Mouse (Mus musculus) ES-E14 (cell line): ENCODE results near the gene Mast4. TPM values are rescaled to one million over a fixed set of nuclear protein-coding genes. Genes with fewer than 3 reads are reported as not detected.

ENCODE experiments used
- DNase-seq: peaks from one replicate; pipeline ENCODE4 v3.0.0-alpha.2; 2013; ENCODE audit warnings: low read depth, low spot score
- H3K27ac ChIP-seq: 2 replicates; pipeline ENCODE4 v1.5.1; 2012; ENCODE audit warnings: low read depth, mild to moderate bottlenecking, low read length, moderate library complexity, mixed read lengths; ENCODE audit not compliant: poor library complexity, insufficient read depth, severe bottlenecking
- H3K36me3 ChIP-seq: 2 replicates; pipeline ENCODE4 v1.6.1; 2012; ENCODE audit warnings: mild to moderate bottlenecking, low read length, moderate library complexity, mixed read lengths; ENCODE audit not compliant: control insufficient read depth, poor library complexity, insufficient read depth, severe bottlenecking
- H3K4me1 ChIP-seq, 2 experiments: fragments of 150-350 bp in 1 of 2; sonication (generic) in 1 of 2; 2 replicates each; pipeline ENCODE4 v1.6.1; 2012; ENCODE audit warnings: low read length in 2 of 2, mild to moderate bottlenecking in 1 of 2, mixed read lengths in 1 of 2; ENCODE audit not compliant: control insufficient read depth in 2 of 2, insufficient read depth in 2 of 2, poor library complexity in 1 of 2
- H3K4me3 ChIP-seq, 2 experiments: fragments of 150-350 bp in 1 of 2; sonication (generic) in 1 of 2; 2 replicates each; pipeline ENCODE4 v1.5.1; 2012; ENCODE audit warnings: low read length in 2 of 2, low read depth in 1 of 2, mild to moderate bottlenecking in 1 of 2, mixed read lengths in 1 of 2; ENCODE audit not compliant: insufficient read depth in 1 of 2, poor library complexity in 1 of 2, severe bottlenecking in 1 of 2
- H3K9ac ChIP-seq: 2 replicates; pipeline ENCODE4 v1.6.1; 2012; ENCODE audit warnings: low read depth, mild to moderate bottlenecking, low read length, mixed read lengths; ENCODE audit not compliant: poor library complexity, insufficient read depth, severe bottlenecking
- H3K9me3 ChIP-seq: fragments of 150-350 bp; sonication (generic); 2 replicates; pipeline ENCODE4 v1.6.1; 2012; ENCODE audit warnings: low read depth, mild to moderate bottlenecking, low read length; ENCODE audit not compliant: control insufficient read depth, insufficient read depth
- CHD2 ChIP-seq: IDR thresholded peaks from 2 replicates; pipeline ENCODE4 v1.6.1; 2014; ENCODE audit warnings: mild to moderate bottlenecking, low read depth, low read length, inconsistent platforms
- HCFC1 ChIP-seq: IDR thresholded peaks from 2 replicates; pipeline ENCODE4 v1.6.1; 2012; ENCODE audit warnings: low read length, inconsistent platforms, borderline replicate concordance; ENCODE audit not compliant: insufficient read depth
- MAFK ChIP-seq: IDR thresholded peaks from 2 replicates; pipeline ENCODE4 v1.6.1; 2014; ENCODE audit warnings: mild to moderate bottlenecking, low read depth, low read length, inconsistent platforms; ENCODE audit not compliant: insufficient read depth
- ZC3H11A ChIP-seq: IDR thresholded peaks from 2 replicates; pipeline ENCODE4 v1.6.1; 2012; ENCODE audit warnings: low read depth, mild to moderate bottlenecking, inconsistent platforms, low read length, borderline replicate concordance
- ZNF384 ChIP-seq: IDR thresholded peaks from 2 replicates; pipeline ENCODE4 v1.6.1; 2012; ENCODE audit warnings: low read depth, low read length, inconsistent platforms
- in situ Hi-C, 2 experiments: fragments of 600-800 bp; cut with MboI; formaldehyde crosslinking; loops; one replicate each; pipeline ENCODE4 v1.15.1; 2025; ENCODE audit warnings: low sequenced_read_pairs in 2 of 2, inconsistent platforms in 1 of 2; ENCODE audit not compliant: unreplicated experiment in 2 of 2
- total RNA-seq: library from RNA; depleted of rRNA; stranded (reverse); fragments of 300-350 nt; gene quantifications from 2 replicates; pipeline ENCODE4 v1.2.3, GENCODE M21; 2012

The Mast4 gene
- total RNA-seq, 1 experiment, result 8.3 TPM

GRCm38 (mm10) chr13:103319881-103320280 is 14.4 kb downstream of the Mast4 start:
- in situ Hi-C loops, result no loop called here
- H3K36me3 ChIP-seq, result no peaks in the 10 kb centered on the region
- H3K9me3 ChIP-seq, result no peaks in the 10 kb centered on the region
- no peak overlapping the region for H3K9ac ChIP-seq
- DNase-seq, result no peak
- no peak for TF ChIP-seq HCFC1
- no peak for TF ChIP-seq ZC3H11A
- TF ChIP-seq CHD2, result no peak
- no peak for TF ChIP-seq MAFK
- TF ChIP-seq ZNF384, result no peak
- no peak overlapping the region for H3K4me3 ChIP-seq
- H3K4me1 ChIP-seq, result no peaks in the 10 kb centered on the region
- no peak overlapping the region for H3K27ac ChIP-seq

- no peak for DNase-seq
- H3K9me3 ChIP-seq, result no peaks in the 10 kb centered on the region
- in situ Hi-C loops, result no loop called here
- H3K36me3 ChIP-seq, result no peaks in the 10 kb centered on the region
- no peaks in the 10 kb centered on the region for H3K4me1 ChIP-seq
- TF ChIP-seq CHD2 (no peak), ZC3H11A (no peak), HCFC1 (no peak), ZNF384 (no peak), MAFK (no peak)
- no peak overlapping the region for H3K27ac ChIP-seq
- H3K4me3 ChIP-seq, result no peak overlapping the region
- H3K9ac ChIP-seq, result no peak overlapping the region
These were observed 15.0 kb downstream of the Mast4 start for GRCm38 (mm10) chr13:103319317-103319716.

GRCm38 (mm10) chr13:103316777-103317367 is 17.4 kb downstream of the Mast4 start:
- TF ChIP-seq MAFK (no peak), ZC3H11A (no peak), CHD2 (no peak), ZNF384 (no peak), HCFC1 (no peak)
- H3K9me3 ChIP-seq, result no peaks in the 10 kb centered on the region
- H3K36me3 ChIP-seq, result no peaks in the 10 kb centered on the region
- H3K4me3 ChIP-seq, result no peak overlapping the region
- in situ Hi-C loops, result no loop called here
- no peak overlapping the region for H3K27ac ChIP-seq
- no peaks in the 10 kb centered on the region for H3K4me1 ChIP-seq
- no peak for DNase-seq
- H3K9ac ChIP-seq, result no peak overlapping the region

GRCm38 (mm10) chr13:103315113-103315708 is 19.1 kb downstream of the Mast4 start:
- no peak for DNase-seq
- no peak for TF ChIP-seq MAFK
- TF ChIP-seq CHD2, result no peak
- TF ChIP-seq ZNF384, result no peak
- TF ChIP-seq HCFC1, result no peak
- no peak for TF ChIP-seq ZC3H11A

More at GRCm38 (mm10) chr13:103315113-103315708, 19.1 kb downstream of the Mast4 start:
- Histone ChIP-seq H3K4me3 (no peak overlapping the region), H3K4me1 (no peaks in the 10 kb centered on the region), H3K36me3 (no peaks in the 10 kb centered on the region), H3K9ac (no peak overlapping the region), H3K27ac (no peak overlapping the region), H3K9me3 (no peaks in the 10 kb centered on the region)
- in situ Hi-C loops, result no loop called here
